Mouse (Mus musculus): ENCODE results near the gene Cbx8.

Cbx8 gene

DNA sequence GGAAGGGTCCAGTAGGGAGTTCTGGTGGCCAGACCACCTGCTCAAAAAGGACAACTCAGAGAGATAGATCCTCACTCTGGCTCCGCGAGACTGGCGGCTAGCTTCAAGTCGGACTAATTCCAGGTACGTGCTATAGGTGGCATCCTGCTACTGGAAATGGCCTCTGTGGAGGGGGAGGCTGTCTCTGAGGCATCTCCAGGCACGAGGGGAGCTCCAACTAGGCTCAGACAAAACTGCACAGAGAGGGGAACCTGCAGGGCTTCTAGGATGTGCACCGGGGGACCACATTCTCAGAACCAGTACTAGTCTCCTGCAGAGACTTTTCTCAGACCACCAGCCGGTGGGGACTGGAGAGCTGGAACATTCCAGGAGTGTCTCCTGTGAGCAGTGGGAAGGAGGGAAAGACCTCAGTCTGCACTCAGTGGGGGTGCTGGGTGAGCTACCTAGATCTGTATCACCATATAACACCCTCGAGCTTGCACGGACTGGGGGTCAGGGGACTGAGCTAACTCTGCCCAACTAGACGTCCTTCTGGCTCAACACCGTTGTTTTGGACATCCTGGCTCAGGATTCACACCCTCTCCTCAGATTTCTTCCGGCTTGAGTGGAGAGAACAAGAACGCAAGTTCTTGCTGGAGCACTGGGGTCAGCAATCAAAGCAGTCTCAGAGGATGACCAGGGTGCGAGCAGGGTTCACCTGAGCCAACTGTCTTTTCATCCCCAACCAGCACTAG is 11.3 kb upstream of the Cbx8 start:
- in situ Hi-C loops (cut with MboI, MseI) = loop anchor here (5.0 to 10.0 kb wide), 3 partner anchors 35 to 1293 kb away; partner anchors contain the start of genes Actg1 and Cbx4

GRCm38 (mm10) chr11:119051426-119051825 is 10.7 kb upstream of the Cbx8 start:
- in situ Hi-C loops (cut with MboI, MseI) = loop anchor here (5.0 to 10.0 kb wide), 3 partner anchors 36 to 1293 kb away; partner anchors contain the start of genes Actg1 and Cbx4

DNA sequence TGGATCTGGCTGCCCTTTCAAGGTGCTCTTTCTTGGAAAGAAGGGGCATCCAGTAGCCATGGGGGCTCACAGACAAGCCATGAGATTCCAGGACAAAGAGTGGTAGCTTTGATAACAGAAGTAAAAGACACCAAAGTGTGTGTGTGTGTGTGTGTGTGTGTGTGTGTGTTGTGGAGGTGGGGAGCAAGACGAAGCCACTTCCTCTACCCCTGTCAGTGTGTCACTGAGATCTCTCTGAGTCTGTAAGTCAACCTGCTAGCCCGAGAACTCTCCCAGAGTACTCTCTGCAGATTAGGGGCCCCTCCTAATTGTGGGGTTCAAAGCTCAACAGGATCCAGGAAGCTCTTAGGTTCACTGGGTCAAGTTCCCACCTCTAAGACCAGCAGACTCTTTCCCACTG is 9.6 kb upstream of the Cbx8 start:
- in situ Hi-C loops (cut with MboI, MseI) = loop anchor here (5.0 to 10.0 kb wide), 3 partner anchors 37 to 1294 kb away; partner anchors contain the start of genes Actg1 and Cbx4

DNA sequence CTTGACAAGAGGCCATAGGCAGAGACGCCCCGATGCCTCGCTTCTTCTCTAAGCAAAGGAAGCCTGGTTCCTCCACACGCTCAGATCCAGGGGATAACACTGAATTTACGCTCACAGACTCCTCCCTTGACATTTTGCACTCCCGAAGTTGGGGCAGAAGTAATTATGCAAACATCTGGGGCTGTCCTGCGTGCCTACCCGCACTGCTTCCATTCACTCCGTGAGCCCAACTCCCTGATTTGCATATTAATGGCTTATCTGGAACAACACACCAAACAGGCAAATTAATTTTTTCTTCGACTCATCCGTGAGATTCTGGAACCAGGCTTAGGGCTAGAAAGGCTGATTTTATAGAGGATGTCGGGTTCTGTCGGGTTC is 7.4 kb upstream of the Cbx8 start:
- in situ Hi-C loops (cut with MboI, MseI) = no loop called here

DNA sequence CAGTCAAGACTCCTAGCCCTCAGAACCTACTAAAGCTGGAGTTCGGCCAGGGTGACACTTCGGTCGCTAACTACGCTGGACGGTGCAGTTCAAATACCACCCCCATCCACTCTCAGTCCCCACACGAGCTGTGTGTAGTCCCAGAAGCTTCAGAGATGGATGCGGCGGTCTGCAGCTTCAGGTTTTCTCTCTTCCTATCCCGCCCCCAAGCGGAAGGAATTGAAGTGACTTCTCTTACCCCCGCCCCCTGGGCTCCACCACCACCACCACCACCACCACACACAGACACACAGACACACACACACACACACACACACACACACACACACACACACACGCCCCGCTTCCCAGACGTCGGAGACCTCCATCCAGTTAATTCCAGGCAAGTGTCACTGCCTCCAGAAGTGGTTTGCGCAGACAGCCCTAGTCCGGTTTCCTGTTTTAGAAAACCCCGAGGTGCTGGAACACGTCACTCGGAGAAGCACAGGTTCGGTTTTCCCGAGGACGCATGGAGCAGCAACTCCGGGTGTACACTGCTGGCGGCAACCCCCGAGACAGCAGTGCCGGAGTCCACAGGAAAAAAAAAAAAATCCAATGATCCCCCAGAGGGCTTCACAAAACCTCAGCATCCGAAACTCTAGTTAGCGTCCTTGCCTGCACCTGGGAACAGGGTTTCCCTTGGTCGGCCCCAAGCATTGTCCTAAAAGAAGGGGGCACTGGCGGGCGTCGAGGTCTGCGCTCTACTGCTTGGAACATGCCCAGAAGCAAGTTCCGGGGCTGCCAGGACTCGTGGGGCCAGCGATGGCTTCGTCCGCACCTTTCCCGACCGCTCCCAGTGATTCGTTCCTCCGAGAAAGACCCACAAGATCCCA is 6.7 kb upstream of the Cbx8 start:
- in situ Hi-C loops (cut with MboI, MseI) = no loop called here

GRCm38 (mm10) chr11:119046601-119047245 is 6.0 kb upstream of the Cbx8 start:
- in situ Hi-C loops (cut with MboI, MseI) = no loop called here

GRCm38 (mm10) chr11:119044551-119045337 is 4.0 kb upstream of the Cbx8 start:
- in situ Hi-C loops (cut with MboI, MseI) = no loop called here

DNA sequence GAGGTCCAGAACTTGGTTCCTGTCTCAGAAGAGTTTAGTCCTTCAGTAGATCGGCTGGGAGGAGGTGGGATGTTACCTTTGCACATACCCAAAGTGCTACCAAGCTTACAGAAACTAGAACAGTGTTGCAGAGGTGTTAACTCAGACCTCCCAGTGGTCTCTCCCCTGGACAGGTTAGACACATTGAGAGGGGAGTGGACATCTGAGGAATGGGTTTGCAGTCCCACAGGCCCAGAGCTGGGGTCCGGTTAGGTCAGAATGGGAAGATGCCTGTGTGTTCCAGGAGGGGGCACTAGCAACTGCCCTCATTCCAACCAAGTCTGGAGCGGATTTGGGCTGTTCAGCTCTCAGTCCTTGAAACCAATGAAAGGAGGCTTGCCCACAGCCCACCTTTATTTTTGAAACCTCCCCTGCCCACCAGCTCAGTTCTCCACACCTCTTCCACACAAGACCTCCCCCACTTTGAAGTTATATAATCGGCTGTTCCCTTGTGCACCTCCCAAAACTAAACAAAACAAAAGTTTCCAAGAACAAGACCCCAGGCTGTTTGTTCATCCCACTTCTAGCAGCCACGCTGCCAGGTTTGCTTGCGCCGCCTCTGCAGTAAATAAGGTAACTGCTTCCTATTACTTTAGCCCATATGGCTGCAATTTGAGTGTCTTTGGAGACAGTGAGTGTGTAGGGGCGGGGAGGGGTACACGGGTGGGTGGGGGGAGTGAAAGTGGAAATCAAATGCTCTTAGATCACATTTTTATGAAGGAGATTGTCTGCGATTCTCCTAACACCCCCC is 3.2 kb upstream of the Cbx8 start:
- in situ Hi-C loops (cut with MboI, MseI) = no loop called here

DNA sequence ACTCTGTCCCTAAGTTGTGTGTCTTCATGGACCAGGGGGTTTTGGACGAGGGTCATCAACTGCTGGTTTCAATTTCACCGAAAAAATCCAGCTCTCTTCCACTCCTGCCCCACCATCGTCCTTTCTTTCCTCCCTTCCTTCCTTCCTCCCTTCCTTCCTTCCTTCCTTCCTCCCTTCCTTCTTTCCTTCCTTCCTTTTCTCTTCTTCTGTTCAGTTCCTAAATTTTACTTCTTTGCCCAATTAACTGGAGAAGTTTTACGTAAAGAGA is 2.4 kb upstream of the Cbx8 start:
- in situ Hi-C loops (cut with MboI, MseI) = no loop called here

DNA sequence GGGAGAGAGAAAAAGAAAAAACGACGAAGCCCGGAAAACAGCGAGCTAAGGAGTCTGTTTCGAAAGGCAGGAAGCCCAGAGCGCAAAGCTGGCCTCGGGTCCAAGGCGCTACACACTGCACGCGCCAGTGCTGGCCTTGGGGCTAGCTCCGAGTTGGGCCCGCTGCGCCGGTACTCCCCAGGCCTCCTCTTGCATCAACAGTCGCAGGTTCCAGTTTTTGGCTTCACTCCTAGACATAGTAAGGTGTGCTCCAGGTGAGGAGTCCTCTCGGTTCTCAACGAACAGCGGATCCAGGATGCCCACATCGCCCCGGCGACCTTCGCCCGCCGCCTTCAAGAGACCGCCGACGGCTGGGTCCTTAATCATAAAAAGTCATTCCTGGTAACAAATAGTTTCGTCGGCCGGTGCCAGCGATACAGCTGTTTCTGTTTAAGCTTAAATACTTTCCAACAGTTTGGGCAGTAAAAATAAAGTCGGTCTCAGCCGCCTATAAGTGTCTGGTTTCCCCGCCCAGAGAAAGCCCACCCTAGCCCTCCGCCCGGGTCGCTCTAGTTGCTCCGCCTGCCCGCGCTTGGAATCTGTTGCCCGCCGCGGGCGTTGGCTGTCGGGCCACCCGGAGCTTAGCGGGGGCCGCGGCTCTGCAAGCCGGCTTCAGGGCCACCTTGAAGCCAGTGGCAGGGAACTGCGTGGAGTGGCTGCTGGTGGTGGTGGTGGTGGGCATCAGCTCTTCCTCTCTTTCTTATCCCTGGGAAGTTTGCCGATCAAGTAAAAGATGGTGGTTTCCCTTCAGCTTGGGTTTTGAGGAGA is 1.9 kb upstream of the Cbx8 start:
- in situ Hi-C loops (cut with MboI, MseI) = no loop called here

GRCm38 (mm10) chr11:119041750-119042465 is 1.1 kb upstream of the Cbx8 start:
- in situ Hi-C loops (cut with MboI, MseI) = no loop called here

GRCm38 (mm10) chr11:119041325-119041716 is 552 bp upstream of the Cbx8 start:
- in situ Hi-C loops (cut with MboI, MseI) = no loop called here

DNA sequence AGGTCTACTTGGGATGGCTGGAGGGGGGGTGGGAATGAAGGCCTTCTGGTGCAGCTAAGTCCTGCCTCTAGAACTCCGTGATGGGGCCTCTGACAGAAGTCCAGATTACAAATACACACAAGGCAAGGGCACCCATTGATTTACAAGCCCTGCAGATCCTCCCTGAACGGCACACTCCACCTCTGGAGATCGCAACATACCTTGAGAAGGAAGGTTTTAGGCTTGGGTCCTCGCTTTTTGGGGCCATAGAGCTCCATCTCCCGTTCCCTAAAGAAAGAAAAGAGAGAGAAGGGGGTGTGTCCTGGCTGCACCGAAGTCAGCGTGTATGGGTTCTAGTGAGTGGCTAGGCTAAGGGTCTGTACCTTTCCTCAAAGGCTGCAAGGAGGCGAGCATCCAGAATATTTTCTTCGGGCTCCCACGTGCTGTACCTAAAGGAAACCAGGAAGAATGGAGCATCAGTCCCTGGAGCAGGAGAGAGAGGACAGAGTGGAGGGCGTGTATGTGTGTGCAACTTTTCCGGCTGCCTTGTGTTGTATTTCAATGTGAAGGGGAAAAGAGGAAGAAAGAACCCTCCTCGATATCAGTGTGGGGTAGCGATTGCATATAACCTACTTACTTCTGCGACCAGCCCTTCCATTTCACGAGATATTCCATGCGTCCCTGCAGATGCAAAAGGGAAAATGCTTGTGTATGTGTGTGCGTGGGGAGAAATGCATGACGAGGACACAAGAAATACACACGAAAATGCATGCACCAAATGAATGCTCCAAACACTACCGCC is 847 bp downstream of the Cbx8 start:
- in situ Hi-C loops (cut with MboI, MseI) = no loop called here

DNA sequence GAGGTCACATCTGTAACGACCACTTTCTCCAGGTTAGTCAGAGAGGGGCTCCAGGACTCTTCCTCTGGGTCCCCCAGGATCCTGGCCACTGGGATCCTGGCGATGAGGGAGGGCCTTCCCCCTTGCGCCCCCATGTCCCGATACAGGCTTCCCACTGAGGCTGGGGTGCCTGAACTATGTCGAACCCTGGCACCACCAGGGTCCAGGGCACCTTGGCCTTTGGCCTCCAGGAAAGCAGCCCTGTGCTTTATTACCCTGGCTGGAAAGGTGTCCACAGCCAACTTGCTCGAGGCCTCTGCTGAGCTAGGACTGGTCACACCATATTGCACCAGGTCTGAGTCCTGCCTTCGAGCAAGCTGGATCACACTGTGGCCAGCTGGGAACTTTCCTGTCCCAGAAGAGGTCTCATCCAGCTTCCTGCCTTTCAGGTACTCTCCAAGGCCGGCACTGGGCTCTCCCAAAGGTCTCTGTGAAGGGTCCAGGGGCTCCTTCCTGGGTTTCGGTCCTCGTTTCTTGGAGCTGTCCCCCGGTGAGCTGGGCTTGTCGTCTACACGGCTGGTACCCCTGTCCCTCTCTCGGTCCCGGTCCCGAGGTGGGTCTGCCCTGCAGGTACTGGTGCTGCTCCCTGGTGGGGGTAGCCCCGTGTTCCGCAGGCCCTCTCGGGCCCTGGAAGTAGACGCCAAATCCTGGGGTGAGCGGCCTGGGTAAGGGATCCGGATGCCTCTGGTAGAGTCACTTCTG is 1.9 kb downstream of the Cbx8 start:
- in situ Hi-C loops (cut with MboI, MseI) = no loop called here

- in situ Hi-C loops (cut with MboI, MseI) = no loop called here
These were observed 2.9 kb downstream of the Cbx8 start for GRCm38 (mm10) chr11:119037780-119038401.

DNA sequence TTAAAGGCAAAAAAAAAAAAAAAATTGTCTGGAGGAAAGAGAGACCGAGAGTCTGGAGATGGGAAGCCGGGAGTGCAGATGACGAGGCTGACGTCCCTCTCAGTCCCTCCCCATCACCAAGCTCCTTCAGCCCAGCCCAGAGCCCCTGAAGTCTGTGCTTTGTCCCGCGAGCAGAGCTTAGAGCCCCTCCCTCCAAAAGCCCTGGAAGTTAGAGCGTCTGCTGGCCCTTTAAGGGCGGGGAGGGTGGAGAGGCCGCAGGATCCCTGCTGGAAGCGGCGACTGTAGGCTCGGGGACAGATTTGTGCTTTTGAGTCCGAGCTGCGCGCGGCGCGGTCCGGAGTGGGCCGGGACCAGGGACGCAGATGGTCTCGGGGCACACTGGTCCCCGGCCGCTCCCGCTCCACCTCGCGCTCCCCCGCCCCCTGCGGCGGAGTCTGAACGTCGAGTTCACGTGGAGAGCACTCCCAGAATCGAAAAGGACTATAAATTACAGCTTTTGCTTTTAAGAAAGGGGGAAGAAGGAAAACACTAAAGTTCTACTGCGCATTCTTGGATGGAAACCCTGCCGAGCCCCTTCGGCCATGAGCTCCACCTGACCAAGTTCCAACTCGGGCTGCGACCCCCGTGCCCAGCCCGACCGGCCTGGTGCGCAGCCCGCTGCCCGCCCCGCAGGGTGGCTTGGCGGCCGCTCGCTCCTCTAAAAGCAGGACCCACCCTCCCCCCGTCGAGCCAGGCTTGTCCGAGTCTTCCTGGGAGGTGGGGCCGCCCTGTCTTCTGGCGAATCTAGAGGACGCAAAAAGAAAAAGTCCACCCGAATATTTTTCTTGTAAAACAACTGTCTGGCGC is 3.6 kb downstream of the Cbx8 start:
- in situ Hi-C loops (cut with MboI, MseI) = no loop called here

All from regulatory T cell (primary cell).